Mouse (Mus musculus) layer of hippocampus, adult 9-10 months (tissue): ENCODE data around the gene Diras1.

Source experiments
- DNase-seq: peaks from one replicate; pipeline ENCODE4 v3.0.0; 2022; ENCODE audit warnings: low spot score

The Diras1 gene

DNA sequence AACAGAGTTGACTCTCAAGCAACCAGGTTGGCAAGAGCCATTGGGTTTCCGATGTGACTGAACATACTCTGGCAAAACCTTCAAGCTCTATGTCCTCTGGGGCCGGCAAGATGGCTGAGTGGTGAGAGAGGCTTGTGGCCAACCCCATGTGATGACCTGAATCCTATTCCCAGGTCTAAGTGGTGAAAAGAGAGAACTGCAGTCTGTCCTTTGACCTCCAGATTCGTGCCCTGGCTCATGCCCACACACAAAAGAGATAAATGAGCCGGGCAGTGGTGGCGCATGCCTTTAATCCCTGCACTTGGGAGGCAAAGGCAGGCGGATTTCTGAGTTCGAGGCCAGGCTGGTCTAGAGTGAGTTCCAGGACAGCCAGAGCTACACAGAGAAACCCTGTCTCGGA is 55.3 kb downstream of the Diras1 start:
- DNase-seq = no peak
